Mouse (Mus musculus) thymus, adult 18-20 months (tissue): Measurements from ENCODE around the gene Tmem120a.
A peak's percentile ranks its signal among the peaks of the same experiment; 100 is the strongest.

Experiments
- DNase-seq, 2 experiments: peaks; one replicate each; pipeline ENCODE4 v3.0.0; 2022; ENCODE audit warnings: mixed read lengths in 2 of 2

Gene Tmem120a

DNA sequence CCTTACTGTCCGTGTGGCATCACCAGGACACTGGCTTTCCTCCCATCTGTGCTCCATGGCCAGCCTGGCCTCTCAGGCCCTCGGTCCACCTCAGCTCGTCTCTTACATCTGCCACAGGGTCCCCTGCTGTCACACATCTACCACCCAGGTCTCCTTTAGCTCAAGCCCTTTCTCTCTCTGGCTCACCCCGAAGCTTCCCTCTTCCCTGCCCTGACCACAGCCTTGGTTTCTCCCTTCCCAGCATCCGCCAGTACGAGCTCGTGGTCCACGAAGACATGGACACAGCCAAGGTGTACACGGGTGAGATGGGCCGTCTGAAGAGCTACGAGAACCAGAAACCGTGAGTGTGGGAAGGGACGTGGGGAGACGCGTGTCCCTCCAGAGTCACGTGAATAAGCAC lies 12.9 kb downstream of the Tmem120a start:
- DNase-seq: no peak

DNA sequence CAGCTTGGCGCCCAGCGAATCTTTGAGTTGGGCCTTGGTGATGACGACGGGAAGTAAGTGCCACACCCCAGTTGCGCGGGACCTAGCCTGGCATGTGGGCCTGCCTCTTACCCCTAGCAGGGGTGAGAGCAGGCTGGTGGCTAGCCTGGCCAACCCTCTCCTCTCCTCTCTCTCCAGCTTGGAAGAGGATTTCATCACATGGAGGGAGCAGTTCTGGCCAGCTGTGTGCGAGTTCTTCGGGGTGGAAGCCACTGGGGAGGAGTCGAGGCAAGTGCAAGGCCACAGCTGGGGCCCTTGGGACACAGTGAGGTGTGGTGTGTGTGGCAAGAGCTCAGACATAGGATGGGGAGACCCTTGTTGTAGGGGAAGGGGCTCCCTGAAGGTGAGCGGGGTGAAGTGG lies 13.3 kb downstream of the Tmem120a start:
- DNase-seq: no peak

DNA sequence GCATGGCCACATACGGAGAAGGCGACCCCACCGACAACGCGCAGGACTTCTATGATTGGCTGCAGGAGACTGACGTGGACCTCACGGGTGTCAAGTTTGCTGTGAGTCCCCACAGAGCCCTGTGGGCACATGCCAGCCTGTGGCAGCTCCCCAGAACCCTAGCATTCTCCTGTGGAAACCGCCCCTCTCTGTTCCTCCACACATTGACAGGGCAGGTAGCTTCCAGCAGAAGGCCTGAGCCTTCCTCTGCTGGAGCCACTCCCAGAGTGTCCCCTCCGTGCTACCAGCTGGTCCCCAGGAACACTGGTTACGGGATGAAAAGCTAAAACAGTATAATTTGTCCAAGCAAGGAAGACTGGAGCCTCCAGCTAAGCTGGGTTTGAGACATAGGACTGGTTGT lies 14.0 kb downstream of the Tmem120a start:
- DNase-seq: no peak

DNA sequence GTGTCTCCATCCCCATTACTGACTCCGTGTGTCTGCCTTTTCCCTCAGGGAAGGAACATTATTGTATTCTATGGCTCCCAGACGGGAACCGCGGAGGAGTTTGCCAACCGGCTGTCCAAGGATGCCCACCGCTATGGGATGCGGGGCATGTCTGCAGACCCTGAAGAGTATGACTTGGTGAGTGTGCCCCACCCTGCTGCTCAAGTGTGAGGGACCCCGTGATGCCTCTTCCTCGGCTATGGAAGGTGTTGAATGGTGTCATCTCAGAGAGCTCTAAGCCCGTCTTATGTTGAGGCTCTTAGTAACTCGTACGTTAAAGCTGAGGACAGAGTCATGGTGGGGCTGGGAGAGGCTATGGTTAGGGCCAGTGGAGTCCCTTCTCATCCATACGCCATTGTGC lies 14.9 kb downstream of the Tmem120a start:
- no peak for DNase-seq

DNA sequence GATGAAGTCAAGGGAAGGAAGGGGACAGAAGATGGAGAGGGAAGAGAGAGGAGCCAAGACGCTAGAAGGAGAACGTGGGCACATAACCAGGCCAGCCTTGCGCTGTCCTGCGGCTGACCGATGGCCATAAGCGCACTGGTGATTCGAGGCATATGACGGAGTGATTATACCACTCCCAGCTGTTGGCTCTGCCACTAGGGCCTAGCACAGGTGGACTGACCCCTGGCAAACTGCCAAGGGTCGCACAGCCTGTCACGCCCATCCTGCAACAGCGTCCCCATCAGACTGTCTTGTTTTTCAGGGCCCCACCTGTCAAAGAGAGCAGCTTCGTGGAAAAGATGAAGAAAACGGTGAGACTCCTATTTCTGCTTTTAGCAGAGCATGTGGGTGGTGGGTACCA lies 15.9 kb downstream of the Tmem120a start:
- no peak for DNase-seq

DNA sequence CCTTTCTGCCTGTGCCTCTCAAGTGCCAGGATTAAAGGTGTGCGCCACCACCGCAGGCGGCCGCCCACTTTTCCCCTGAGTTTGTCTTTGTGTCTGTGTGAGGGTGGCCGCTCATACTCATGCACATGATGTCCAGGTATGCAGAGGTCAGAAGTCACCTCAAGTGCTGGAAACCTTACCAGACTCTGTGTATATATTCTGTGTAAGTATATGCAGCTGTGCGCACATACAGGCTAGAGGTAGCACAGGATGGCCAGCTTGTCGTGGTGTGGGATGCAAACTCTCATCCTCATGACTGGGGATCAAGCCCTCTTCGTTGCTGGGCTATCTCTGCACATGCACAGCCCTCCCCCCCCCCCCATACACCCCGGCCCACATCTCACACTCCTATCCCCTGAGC lies 16.4 kb downstream of the Tmem120a start:
- DNase-seq: no peak

DNA sequence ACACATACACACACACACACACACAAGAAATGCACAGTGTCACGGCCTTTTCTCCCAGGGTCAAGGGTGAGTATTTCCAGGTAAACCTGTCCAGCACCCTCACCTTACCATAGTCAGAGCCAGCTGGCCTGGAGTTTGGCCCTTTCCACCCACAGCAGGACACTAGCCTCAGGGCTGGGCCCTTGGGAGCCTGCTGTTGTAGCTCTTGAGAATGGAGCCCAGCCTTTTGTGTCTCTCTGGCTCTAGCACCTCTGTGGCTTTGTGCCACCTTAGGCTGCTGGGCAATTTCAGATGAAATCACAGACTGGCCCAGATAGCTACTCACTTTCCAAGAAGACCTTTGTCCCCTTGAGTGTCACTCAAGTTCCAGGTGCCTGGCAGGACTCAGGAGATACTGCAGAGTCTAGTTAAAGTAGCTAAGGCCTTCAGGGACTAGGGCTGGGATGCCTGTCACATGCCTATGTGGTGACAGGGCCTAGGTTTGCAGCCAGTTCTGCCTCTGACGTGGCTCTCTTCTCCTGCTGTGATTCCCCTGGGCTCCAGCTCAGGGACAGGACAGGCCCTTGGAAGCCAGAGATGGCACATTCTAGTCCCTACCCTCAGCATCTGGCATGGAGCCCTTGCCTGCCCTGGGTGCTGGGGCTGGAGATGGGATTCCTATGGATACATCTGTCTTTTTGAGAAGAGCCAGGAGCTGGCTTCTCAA lies 17.5 kb downstream of the Tmem120a start:
- DNase-seq: no peak

DNA sequence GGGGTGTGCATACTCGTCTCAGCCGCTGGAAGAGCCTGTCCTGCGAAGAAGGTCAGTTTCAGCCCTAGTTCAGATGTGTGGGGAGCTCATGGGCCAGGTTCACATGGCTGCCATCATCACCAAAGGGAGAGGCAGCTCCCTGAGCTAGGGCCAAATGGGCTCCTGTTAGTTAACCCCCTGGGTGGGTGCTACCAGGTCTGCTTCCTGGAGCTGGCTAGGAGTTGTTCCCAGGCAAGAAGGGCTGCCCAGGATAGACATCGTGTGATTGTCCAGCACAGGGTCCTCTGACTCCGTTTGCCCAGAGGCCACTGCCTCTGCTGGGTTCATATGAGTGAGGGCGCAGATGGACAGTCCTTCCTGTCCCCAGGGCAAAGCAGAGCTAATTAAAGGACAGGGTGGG lies 18.3 kb downstream of the Tmem120a start:
- DNase-seq: no peak

GRCm38 (mm10) chr5:135725391-135725841 lies 18.8 kb downstream of the Tmem120a start:
- no peak for DNase-seq

DNA sequence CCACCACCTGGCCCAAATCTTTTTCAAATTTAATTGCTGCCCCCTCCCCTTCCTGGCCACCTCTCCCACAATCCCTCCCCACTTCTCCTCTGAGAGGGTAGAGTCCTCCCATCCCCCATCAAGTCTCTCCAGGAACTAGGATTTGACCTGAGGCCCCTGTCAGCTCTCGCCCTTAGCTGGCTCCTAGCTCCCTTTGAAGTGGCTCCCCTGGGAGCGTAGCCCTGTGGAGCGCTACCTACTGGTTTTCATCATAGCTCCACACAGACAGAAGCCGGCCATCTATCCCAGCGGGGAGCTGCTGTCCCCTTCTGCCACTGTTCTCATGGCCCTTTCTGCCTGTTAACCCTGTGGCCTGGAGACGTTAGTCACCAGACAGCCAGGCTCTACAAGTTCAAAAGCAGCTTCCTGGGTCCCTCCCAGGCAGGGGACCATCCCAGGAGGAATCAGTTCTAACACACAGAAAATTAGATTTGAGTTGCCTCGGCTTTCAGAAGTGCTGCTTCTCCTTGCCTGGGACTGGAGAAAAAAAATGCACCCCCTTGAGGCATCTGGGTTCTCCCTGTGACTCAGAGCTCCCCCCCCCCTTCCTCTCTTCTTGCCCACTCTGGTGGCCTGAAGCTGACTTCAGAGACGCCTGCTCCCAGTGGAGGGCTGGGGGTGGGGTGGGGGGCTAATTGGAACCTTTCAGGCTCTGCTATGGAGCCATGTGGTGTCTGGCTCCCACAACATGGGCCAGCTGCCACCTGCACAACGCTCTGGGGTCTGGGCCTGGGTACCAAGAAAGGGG lies 19.5 kb downstream of the Tmem120a start:
- no peak for DNase-seq

- no peak for DNase-seq
Observed at GRCm38 (mm10) chr5:135723165-135723751, 21.0 kb downstream of the Tmem120a start.

DNA sequence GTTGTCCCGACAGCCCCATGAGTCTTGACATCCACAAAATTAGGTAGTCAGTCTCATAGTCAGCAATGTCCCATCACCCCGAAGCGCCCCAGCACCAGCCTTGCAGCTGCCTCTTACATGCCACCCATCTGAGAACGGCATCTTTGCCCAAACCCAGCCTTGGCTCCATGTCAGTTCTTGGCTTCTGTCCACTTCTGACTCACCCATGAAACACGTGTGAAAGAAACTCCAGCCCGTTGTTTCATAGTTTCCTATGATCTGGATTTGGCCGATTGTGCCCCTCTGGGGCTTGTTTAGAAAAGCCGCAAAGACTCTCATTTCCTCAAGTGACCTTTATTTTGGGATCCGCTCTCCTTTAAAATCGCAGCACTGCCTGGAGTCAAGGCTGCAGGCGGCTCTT lies 22.1 kb downstream of the Tmem120a start:
- DNase-seq: no peak

DNA sequence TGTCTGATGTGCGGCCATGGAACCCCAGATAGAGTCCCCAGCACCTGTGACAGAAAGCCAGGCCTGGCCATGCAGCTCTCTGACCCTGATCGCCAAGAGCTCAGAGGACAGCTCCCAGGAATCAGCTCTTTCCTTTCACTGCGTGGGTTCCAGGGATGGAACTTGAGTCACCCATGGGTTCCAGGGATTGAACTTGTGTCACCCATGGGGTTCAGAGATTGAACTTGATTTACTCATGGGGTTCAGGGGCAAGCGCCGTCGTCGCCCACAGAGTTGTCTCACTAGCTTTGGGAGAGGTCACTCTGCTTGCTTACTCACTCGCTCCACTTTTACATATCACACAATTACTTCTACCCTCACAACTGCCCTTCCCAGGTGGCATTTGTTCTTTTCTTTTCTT lies 23.2 kb downstream of the Tmem120a start:
- DNase-seq: no peak

GRCm38 (mm10) chr5:135720121-135720520 lies 24.1 kb downstream of the Tmem120a start:
- no peak for DNase-seq

DNA sequence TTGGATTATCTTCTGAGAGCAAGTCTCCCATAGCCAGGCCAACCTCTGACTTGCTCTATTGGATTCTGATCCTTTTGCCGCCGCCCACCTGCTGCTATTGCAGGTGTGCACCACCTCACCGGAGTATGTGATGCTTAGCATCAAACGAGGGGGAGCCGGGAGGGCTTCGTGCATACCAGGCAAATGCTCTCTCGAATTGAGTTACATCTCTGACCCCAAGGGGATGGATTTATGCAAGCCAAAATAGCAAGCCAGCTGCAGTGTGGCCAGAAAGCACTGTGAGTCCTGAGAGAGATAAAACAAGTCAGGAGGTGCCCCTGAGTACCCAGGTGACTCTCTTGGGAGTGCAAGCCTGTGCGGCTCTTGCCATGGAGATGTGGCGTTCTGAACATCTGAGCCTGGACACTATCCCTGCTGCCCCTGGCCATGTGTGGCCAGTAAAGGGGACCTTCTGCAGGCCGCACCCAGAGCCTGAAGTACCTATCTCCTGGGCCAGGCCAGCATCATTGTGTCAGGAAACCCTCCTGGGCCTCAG lies 24.6 kb downstream of the Tmem120a start:
- no peak for DNase-seq

GRCm38 (mm10) chr5:135715624-135716023 lies 28.6 kb downstream of the Tmem120a start:
- no peak for DNase-seq

GRCm38 (mm10) chr5:135713441-135714218 lies 30.6 kb downstream of the Tmem120a start:
- DNase-seq: peak; percentile 53 to 57

DNA sequence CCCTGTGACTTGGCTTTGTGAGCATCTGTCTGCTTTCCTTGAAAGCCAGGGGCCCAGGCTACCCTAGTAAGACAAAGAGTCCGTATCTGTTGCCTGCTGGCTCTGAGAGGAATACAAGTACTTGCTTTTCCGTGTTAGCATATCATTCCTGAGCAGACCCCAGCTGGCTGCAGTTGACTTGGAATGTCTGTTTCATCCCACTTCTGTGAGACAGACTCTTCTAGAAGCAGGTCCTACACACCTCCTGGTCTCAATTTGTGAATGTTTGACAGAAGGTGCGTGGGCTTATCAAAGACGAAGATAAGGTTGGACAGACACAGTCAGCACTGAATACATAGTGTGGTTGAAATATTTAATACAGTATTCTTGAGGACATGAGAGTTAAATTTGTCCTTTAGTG lies 31.4 kb downstream of the Tmem120a start:
- no peak for DNase-seq

DNA sequence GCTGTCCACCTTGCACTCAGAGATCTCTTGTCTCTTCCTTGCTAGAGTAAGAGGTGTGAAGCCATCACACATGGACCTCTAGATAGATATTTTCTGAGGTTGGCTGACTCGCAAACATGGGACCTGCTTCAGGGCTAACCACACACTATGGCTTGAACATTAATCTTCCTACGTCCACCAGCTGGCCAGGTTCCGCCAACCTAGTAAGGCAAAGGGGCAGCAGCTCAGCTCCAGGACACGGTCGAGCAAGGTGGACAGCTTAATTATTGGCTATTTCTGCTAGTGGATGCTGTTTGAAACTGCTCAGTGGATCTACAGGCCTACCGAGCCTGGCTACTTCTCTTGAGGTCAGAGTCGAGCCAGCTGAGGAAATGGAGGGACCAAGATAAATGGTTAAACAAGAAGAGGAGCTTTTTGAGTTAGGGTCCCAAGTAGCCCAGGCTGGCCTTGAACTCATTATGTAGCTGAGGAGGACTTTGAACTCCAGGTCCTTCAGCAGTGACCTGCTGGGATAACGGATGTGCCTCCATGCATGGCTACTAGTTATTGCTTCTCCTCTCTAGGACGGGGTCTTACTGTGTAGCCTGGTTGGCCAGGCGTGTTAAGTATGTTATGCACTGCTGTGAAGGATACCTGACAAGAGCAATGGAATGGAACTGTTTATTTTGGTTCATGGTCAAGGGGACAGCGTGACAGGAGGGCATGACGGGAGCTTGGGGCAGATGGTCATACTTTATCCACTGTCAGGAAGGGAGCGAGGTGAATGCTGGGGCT lies 32.5 kb downstream of the Tmem120a start:
- no peak for DNase-seq

DNA sequence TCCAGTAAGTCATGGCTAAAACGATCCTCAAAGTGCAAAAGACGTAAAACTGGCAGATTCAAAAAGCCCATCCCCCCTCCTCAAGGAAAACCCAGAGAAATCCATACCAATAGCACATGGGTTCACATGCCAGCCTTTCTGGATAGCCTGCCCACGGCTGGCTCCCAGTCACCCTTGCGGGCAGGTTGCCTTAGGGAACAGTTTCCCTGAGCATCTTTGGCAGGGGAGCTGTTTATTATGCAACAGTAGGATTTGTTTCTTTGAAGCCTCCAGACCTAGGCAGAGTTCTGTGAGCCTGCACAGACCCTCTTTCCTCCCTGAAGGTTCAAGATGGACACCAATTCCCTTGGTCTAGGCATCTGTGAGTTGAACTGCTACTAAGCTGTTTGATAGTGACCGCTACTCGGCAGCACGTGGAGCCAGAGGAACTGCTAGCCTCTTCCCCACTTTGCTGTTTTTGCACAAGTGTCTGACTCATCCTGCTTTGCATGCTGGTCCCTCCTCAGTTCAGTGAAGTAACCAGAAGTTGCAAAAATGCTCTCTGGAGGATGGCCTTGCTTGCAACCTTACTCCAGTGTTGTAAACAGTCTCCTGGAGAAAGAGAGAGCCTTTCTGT lies 33.5 kb downstream of the Tmem120a start:
- DNase-seq: no peak

GRCm38 (mm10) chr5:135709716-135710115 lies 34.5 kb downstream of the Tmem120a start:
- DNase-seq: no peak

GRCm38 (mm10) chr5:135707855-135708254 lies 36.4 kb downstream of the Tmem120a start:
- no peak for DNase-seq
